Mouse (Mus musculus) thymus, adult 2 months (tissue): ENCODE results near the gene Arhgef19. TPM values are rescaled to one million over a fixed set of nuclear protein-coding genes. Genes with fewer than 3 reads are reported as not detected.

Experiments used
- DNase-seq: peaks from one replicate; pipeline ENCODE4 v3.0.0; 2021
- H3K27ac ChIP-seq: fragments of 200-500 bp; 2 replicates; pipeline ENCODE4 v1.5.1; 2012; ENCODE audit warnings: low read length, control low read depth; ENCODE audit not compliant: control insufficient read depth, insufficient read depth
- H3K27me3 ChIP-seq: fragments of 200-500 bp; 2 replicates; pipeline ENCODE4 v1.6.1; 2012; ENCODE audit warnings: mild to moderate bottlenecking, low read length, moderate library complexity, mixed read lengths; ENCODE audit not compliant: control insufficient read depth, insufficient read depth
- H3K36me3 ChIP-seq: fragments of 200-500 bp; 2 replicates; pipeline ENCODE4 v1.6.1; 2012; ENCODE audit warnings: mild to moderate bottlenecking, low read length, moderate library complexity; ENCODE audit not compliant: control insufficient read depth, insufficient read depth
- H3K4me1 ChIP-seq: fragments of 200-500 bp; replicated peaks from 2 replicates; pipeline ENCODE4 v1.6.1; 2012; ENCODE audit warnings: low read length; ENCODE audit not compliant: control insufficient read depth, insufficient read depth
- H3K4me3 ChIP-seq: fragments of 200-500 bp; 2 replicates; pipeline ENCODE4 v1.5.1; 2012; ENCODE audit warnings: mild to moderate bottlenecking, low read length, control low read depth, moderate library complexity; ENCODE audit not compliant: control insufficient read depth, insufficient read depth
- CTCF ChIP-seq: fragments of 200-500 bp; IDR thresholded peaks from 2 replicates; pipeline ENCODE4 v1.5.1; 2012; ENCODE audit warnings: mild to moderate bottlenecking, control low read depth, low read length, moderate library complexity, borderline replicate concordance; ENCODE audit not compliant: control insufficient read depth, poor library complexity, insufficient read depth; ENCODE audit errors: extremely low read depth
- POLR2A ChIP-seq: fragments of 200-500 bp; IDR thresholded peaks from 2 replicates; pipeline ENCODE4 v1.6.1; 2012; ENCODE audit warnings: mild to moderate bottlenecking, low read length, control low read depth, moderate library complexity; ENCODE audit not compliant: control insufficient read depth, poor library complexity, insufficient read depth; ENCODE audit errors: extremely low read depth
- WGBS: fragments of 180-500 bp; shearing (Covaris S2); methylation state at CpG from one replicate; pipeline ENCODE4 v1.1.7; 2018; 5-methylcytosine and 5-hydroxymethylcytosine counted together
- polyA plus RNA-seq: library from polyadenylated mRNA; depleted of rRNA; stranded (reverse); fragments of >200 nt; gene quantifications from 2 replicates; pipeline ENCODE4 v1.2.3, GENCODE M21; 2012

Gene Arhgef19
- polyA plus RNA-seq, 1 experiment, result 2.8 TPM

GRCm38 (mm10) chr4:141281153-141281552 lies 41.9 kb downstream of the Arhgef19 start:
- no peak for TF ChIP-seq POLR2A
- TF ChIP-seq CTCF, result no peak
- no peaks in the 10 kb centered on the region for H3K36me3 ChIP-seq

GRCm38 (mm10) chr4:141281578-141281977 lies 42.3 kb downstream of the Arhgef19 start:
- H3K27me3 ChIP-seq, result no peaks in the 10 kb centered on the region; the same call in 1 of the 2 replicates
- WGBS, result 0% methylated on average over 1 of the region's 1 CpGs
- DNase-seq, result no peak
- TF ChIP-seq POLR2A (no peak), CTCF (no peak)
- no peaks in the 10 kb centered on the region for H3K4me1 ChIP-seq
- H3K27ac ChIP-seq, result no peak overlapping the region
- H3K36me3 ChIP-seq, result no peaks in the 10 kb centered on the region
- no peak overlapping the region for H3K4me3 ChIP-seq

More at GRCm38 (mm10) chr4:141281153-141281552, 41.9 kb downstream of the Arhgef19 start:
- 15% methylated on average over 6 of the region's 6 CpGs for WGBS
- DNase-seq, result no peak
- H3K27me3 ChIP-seq, result no peaks in the 10 kb centered on the region
- no peaks in the 10 kb centered on the region for H3K4me1 ChIP-seq
- no peak overlapping the region for H3K27ac ChIP-seq
- no peak overlapping the region for H3K4me3 ChIP-seq

- Histone ChIP-seq H3K27ac (no peak overlapping the region), H3K4me1 (no peaks in the 10 kb centered on the region), H3K27me3 (peaks cover 4% of the 10 kb centered on the region; the same call in 1 of the 2 replicates), H3K36me3 (no peaks in the 10 kb centered on the region), H3K4me3 (no peak overlapping the region)
- no peak for DNase-seq
- 39% methylated on average over 3 of the region's 3 CpGs for WGBS
- TF ChIP-seq CTCF (no peak), POLR2A (no peak)
Observed at GRCm38 (mm10) chr4:141282087-141282486, 42.8 kb downstream of the Arhgef19 start.

- Histone ChIP-seq H3K27me3 (peaks cover 5% of the 10 kb centered on the region; the same call in 1 of the 2 replicates), H3K4me3 (no peak overlapping the region), H3K27ac (no peak overlapping the region), H3K4me1 (no peaks in the 10 kb centered on the region), H3K36me3 (no peaks in the 10 kb centered on the region)
- 69% methylated on average over 5 of the region's 5 CpGs for WGBS
- no peak for DNase-seq
- TF ChIP-seq POLR2A (no peak), CTCF (no peak)
Observed at GRCm38 (mm10) chr4:141282623-141283022, 43.3 kb downstream of the Arhgef19 start.

GRCm38 (mm10) chr4:141283176-141283878 lies 44.0 kb downstream of the Arhgef19 start:
- Histone ChIP-seq H3K36me3 (no peaks in the 10 kb centered on the region), H3K4me1 (no peaks in the 10 kb centered on the region), H3K27me3 (peaks cover 7% of the 10 kb centered on the region; the same call in 1 of the 2 replicates), H3K27ac (no peak overlapping the region), H3K4me3 (no peak overlapping the region)
- no peak for DNase-seq
- no peak for TF ChIP-seq CTCF
- no peak for TF ChIP-seq POLR2A
- WGBS, result 83% methylated on average over 11 of the region's 12 CpGs

- no peak for DNase-seq
Observed at GRCm38 (mm10) chr4:141283879-141284411, 44.6 kb downstream of the Arhgef19 start.

More at GRCm38 (mm10) chr4:141283879-141284411, 44.6 kb downstream of the Arhgef19 start:
- H3K4me1 ChIP-seq, result no peaks in the 10 kb centered on the region
- TF ChIP-seq POLR2A (no peak), CTCF (no peak)
- H3K4me3 ChIP-seq, result no peak overlapping the region
- 78% methylated on average over 8 of the region's 8 CpGs for WGBS
- H3K27ac ChIP-seq, result no peak overlapping the region
- H3K36me3 ChIP-seq, result no peaks in the 10 kb centered on the region
- peaks cover 7% of the 10 kb centered on the region; the same call in 1 of the 2 replicates for H3K27me3 ChIP-seq
